Mouse (Mus musculus) limb, embryonic 11.5 days (tissue): ENCODE data around the gene Mgmt. TPM values are rescaled to one million over a fixed set of nuclear protein-coding genes. Genes with fewer than 3 reads are reported as not detected.

ENCODE experiments used
- ATAC-seq: fragments of 200-750 bp; cut with Nextera tagmentation; 2 replicates; pipeline ENCODE4 v1.8.0; 2017; ENCODE audit warnings: low read depth; ENCODE audit not compliant: insufficient number of reproducible peaks, low FRiP score, low TSS enrichment
- DNase-seq: peaks from one replicate; pipeline ENCODE4 v3.0.0-alpha.2; 2015; ENCODE audit warnings: low spot score
- H3K27ac ChIP-seq: fragments of 300-500 bp; sonication (generic); replicated peaks from 2 replicates; pipeline ENCODE4 v1.5.1; 2014; ENCODE audit warnings: low read depth, mild to moderate bottlenecking, low read length
- H3K27me3 ChIP-seq: fragments of 300-500 bp; sonication (generic); 2 replicates; pipeline ENCODE4 v1.6.1; 2014; ENCODE audit warnings: mild to moderate bottlenecking, low read length, mixed read lengths; ENCODE audit not compliant: control insufficient read depth, insufficient read depth
- H3K36me3 ChIP-seq: fragments of 300-500 bp; sonication (generic); 2 replicates; pipeline ENCODE4 v1.6.1; 2014; ENCODE audit warnings: mild to moderate bottlenecking, low read length, moderate library complexity, mixed read lengths; ENCODE audit not compliant: control insufficient read depth, insufficient read depth
- H3K4me1 ChIP-seq: fragments of 300-500 bp; sonication (generic); 2 replicates; pipeline ENCODE4 v1.6.1; 2014; ENCODE audit warnings: low read length, mixed read lengths; ENCODE audit not compliant: control insufficient read depth, insufficient read depth
- H3K4me2 ChIP-seq: fragments of 300-500 bp; sonication (generic); 2 replicates; pipeline ENCODE4 v1.6.1; 2014; ENCODE audit warnings: low read depth, mild to moderate bottlenecking, moderate library complexity; ENCODE audit not compliant: severe bottlenecking
- H3K4me3 ChIP-seq: fragments of 300-500 bp; sonication (generic); 2 replicates; pipeline ENCODE4 v1.5.1; 2014; ENCODE audit warnings: low read depth, low read length
- H3K9ac ChIP-seq: fragments of 300-500 bp; sonication (generic); 2 replicates; pipeline ENCODE4 v1.6.1; 2014; ENCODE audit warnings: mild to moderate bottlenecking, low read length
- H3K9me3 ChIP-seq: fragments of 300-500 bp; sonication (generic); 2 replicates; pipeline ENCODE4 v1.6.1; 2016; ENCODE audit warnings: low read length; ENCODE audit not compliant: control insufficient read depth
- WGBS: fragments of 180-500 bp; shearing (Covaris S2); extraction: QIAGEN DNeasy Blood & Tissue Kit; methylation state at CpG from one replicate; pipeline ENCODE4 v1.1.7; 2014; 5-methylcytosine and 5-hydroxymethylcytosine counted together
- polyA plus RNA-seq: library from polyadenylated mRNA; unstranded; fragments of >200 nt; fragmentation: Nextera tagmentation; extraction: Ambion mirVana; gene quantifications from 2 replicates; pipeline ENCODE4 v1.2.1, GENCODE M21; 2014

Gene Mgmt
- polyA plus RNA-seq, 1 experiment from 2014 or later: 5.0 TPM

DNA sequence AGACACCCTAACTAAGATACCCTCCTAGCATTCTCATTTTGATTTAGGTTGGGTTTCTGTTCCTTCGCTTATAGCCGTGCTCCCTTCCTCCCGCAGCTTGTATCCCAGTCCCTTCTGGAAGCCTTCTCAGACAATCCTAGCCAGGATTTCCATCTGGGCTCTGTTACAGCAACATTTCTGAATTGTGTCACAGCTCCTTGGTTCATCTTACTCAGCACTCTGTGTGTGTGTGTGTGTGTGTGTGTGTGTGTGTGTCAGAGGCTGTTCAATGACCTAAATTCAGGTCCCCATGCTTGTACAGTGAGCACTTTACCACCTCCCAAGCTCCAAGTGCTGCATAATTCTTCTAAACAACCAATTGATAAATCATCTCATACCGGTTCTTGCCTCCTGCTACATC lies 14.0 kb upstream of the Mgmt start:
- Histone ChIP-seq H3K4me2 (no peak overlapping the region), H3K9me3 (no peaks in the 10 kb centered on the region), H3K9ac (no peak overlapping the region), H3K27me3 (no peaks in the 10 kb centered on the region), H3K4me1 (no peaks in the 10 kb centered on the region), H3K4me3 (no peak overlapping the region), H3K27ac (no peak overlapping the region), H3K36me3 (no peaks in the 10 kb centered on the region)
- DNase-seq (peak; percentile 10), ATAC-seq (no peak)
- 92% methylated on average over 4 of the region's 4 CpGs for WGBS

DNA sequence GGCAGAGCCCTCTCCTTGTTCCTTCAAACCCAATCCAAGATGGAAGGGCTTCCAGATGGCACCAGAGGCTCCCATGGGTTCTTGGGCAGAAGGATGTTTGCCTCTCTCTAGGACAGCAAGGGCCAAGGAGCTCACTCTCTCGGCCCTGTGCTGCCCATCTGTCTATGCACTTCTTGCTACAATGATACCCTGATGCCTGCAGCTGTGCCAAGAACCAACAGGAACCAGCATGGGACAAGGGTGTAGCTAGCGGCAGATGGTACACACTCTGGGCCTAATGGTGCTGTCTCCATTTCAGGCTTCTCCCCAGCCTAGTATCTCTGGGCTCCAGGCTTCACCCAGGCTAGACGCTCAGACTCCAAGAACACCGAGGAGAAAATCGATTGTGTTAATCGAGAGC lies 6.3 kb upstream of the Mgmt start:
- ATAC-seq (no peak), DNase-seq (no peak)
- H3K4me2 ChIP-seq: no peak overlapping the region
- H3K4me1 ChIP-seq: no peaks in the 10 kb centered on the region
- 84% methylated on average over 6 of the region's 6 CpGs for WGBS
- no peaks in the 10 kb centered on the region for H3K27me3 ChIP-seq
- H3K36me3 ChIP-seq: no peaks in the 10 kb centered on the region
- no peaks in the 10 kb centered on the region for H3K9me3 ChIP-seq
- H3K9ac ChIP-seq: no peak overlapping the region
- H3K4me3 ChIP-seq: no peak overlapping the region
- H3K27ac ChIP-seq: no peak overlapping the region

DNA sequence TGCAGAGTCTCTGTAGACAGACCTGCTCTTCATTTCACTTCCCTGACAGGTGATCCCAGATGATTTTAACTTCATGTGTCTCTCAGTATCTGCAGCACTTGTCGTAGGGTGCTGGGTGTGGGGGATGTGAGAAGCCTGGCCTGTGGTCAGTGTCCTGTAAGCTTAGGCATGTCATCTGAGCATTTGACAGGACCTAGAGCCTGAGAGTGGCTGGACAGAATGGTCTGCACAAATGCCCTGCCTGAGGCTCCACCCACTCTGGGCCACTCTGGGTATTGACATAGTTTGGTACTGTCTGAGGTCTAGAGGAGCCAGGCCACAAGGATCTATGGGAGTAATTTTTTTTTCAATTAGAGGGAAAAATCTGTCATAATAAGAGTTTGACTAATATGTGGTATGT lies 942 bp downstream of the Mgmt start:
- Histone ChIP-seq H3K4me2 (no peak overlapping the region), H3K4me3 (no peak overlapping the region)
- WGBS: 100% methylated on average over 1 of the region's 1 CpGs

DNA sequence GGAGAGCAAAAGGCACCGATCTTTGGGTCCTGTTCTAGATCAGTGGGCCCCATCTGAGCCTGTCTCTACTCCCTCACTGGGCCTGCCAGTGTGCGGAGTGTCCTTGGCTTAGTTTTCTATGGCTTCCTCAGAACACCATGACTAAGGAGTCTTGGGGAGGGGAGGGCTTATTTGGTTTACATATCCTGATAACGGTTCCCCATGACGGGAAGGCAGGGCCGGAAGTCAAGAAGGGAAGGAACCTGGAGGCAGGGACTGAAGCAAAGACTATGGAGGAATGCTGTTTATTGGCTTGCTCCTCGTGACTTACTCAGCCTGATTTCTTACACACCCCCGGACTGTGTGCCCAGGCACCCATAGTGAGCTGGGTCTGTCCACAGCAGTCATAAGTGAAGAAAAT lies 1.4 kb downstream of the Mgmt start:
- 0 out of 2 replicates have a peak, but pooled peaks cover 7% of the 10 kb centered on the region for H3K4me1 ChIP-seq
- 93% methylated on average over 7 of the region's 7 CpGs for WGBS
- no peaks in the 10 kb centered on the region for H3K27me3 ChIP-seq
- H3K9ac ChIP-seq: no peak overlapping the region
- no peak overlapping the region for H3K4me2 ChIP-seq
- H3K9me3 ChIP-seq: no peaks in the 10 kb centered on the region
- H3K4me3 ChIP-seq: no peak overlapping the region
- no peak for DNase-seq
- ATAC-seq: no peak
- no peaks in the 10 kb centered on the region for H3K36me3 ChIP-seq
- H3K27ac ChIP-seq: no peak overlapping the region

More for the DNA sequence above, 942 bp downstream of the Mgmt start:
- H3K9ac ChIP-seq: no peak overlapping the region
- 0 out of 2 replicates have a peak, but pooled peaks cover 7% of the 10 kb centered on the region for H3K4me1 ChIP-seq
- ATAC-seq (no peak; the same call in 1 of the 2 replicates), DNase-seq (no peak)
- H3K27me3 ChIP-seq: no peaks in the 10 kb centered on the region
- no peaks in the 10 kb centered on the region for H3K9me3 ChIP-seq
- H3K27ac ChIP-seq: no peak overlapping the region
- H3K36me3 ChIP-seq: no peaks in the 10 kb centered on the region

DNA sequence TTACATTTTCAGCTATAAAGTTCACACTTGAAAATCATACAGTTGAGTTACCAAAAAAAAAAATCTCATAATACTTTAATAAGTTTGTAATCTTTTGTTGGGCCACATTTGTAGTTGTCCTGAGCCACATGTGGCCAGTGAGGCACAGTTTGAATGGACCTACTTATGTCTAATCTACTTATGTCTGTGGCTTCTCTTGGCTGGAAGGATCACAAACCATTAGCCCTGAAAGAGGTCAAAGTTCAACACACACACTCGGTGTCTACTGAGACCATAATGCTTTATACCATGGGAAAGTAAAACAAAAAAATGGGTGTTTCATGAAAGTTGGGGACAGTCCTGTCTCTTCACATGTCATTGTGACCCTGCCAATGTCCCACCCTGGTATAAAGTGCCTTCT lies 3.1 kb downstream of the Mgmt start:
- 37% methylated on average over 1 of the region's 1 CpGs for WGBS
- no peaks in the 10 kb centered on the region for H3K36me3 ChIP-seq
- DNase-seq (no peak), ATAC-seq (no peak)
- no peak overlapping the region for H3K4me3 ChIP-seq
- H3K4me2 ChIP-seq: no peak overlapping the region
- no peak overlapping the region for H3K9ac ChIP-seq
- H3K27me3 ChIP-seq: no peaks in the 10 kb centered on the region
- no peaks in the 10 kb centered on the region for H3K9me3 ChIP-seq
- no peak overlapping the region for H3K27ac ChIP-seq
- H3K4me1 ChIP-seq: 0 out of 2 replicates have a peak, but pooled peaks cover 7% of the 10 kb centered on the region

DNA sequence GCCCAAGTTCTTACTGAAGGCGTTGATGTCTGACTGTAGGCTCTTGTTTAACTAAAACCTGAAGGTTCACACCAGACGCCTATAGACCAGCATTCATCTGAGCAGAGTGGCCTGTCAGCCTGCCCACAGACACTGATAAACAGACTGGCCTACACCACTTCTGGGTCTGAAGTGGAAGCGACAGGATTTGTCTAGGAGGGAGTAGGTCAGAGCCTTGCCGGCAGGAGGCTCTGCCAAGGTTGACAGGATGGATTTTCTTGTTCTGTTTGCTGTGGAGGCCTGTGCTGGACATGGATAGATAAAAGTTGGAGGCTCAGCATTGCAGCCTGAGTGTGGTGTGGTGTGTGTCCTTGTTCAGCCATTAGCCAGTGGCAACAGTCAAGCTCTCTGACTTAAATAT lies 3.6 kb downstream of the Mgmt start:
- ATAC-seq: no peak
- Histone ChIP-seq H3K4me1 (0 out of 2 replicates have a peak, but pooled peaks cover 7% of the 10 kb centered on the region), H3K36me3 (no peaks in the 10 kb centered on the region), H3K27ac (no peak overlapping the region), H3K9ac (no peak overlapping the region), H3K4me3 (no peak overlapping the region), H3K4me2 (no peak overlapping the region), H3K9me3 (no peaks in the 10 kb centered on the region), H3K27me3 (no peaks in the 10 kb centered on the region)
- 72% methylated on average over 4 of the region's 4 CpGs for WGBS
- DNase-seq: no peak

DNA sequence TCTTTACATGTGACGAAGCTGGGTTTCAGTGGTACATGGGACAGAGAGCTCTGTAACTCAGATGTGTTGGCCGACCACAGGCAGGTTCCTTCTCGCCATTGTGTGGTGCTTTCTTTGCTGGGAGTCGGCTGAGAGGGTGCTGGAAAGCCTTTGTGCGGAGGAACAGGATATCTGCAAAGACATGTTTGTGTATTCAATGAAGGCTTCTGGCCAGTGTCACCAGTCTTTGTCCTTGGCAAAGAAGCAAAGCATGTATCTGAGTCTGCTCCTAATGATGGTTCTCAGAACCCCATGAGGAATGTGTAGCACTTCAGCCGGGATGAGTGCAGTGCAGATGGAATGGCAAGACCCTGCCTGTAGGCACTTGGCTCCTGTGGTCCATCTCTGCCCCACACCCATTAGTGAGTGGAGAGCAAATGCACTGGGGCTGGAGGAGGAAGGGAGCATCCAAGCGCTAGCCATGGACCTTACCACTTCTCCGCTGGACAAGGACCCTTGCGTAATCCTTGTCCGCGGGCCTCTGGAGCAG lies 14.3 kb downstream of the Mgmt start:
- Histone ChIP-seq H3K27me3 (no peaks in the 10 kb centered on the region), H3K9ac (no peak overlapping the region), H3K4me1 (peaks cover 6% of the 10 kb centered on the region; the same call in 1 of the 2 replicates), H3K36me3 (no peaks in the 10 kb centered on the region), H3K4me2 (no peak overlapping the region), H3K9me3 (no peaks in the 10 kb centered on the region), H3K4me3 (no peak overlapping the region), H3K27ac (no peak overlapping the region)
- no peak for ATAC-seq
- WGBS: 98% methylated on average over 11 of the region's 11 CpGs
- DNase-seq: no peak

DNA sequence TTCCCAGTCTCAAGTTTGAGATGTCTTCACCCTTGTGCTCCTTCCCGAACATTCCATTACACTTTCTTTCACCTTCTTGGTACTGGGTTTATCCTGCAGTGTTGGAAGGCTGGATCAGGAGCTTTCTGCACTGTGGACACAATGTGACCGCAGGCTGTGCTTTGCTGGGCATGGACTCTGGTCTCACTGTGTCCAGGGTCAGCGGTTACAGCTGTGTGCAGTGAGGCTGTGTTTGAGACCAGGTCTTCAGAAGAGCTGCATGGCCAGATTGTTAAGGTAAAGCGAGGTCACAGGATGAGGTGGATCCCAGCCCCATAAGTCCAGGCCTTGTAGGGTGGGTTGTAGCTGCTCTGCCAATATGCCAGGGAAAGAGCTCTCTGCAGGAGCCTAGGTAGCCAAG lies 18.5 kb downstream of the Mgmt start:
- Histone ChIP-seq H3K27me3 (no peaks in the 10 kb centered on the region), H3K9me3 (no peaks in the 10 kb centered on the region), H3K27ac (no peak overlapping the region), H3K36me3 (no peaks in the 10 kb centered on the region), H3K9ac (no peak overlapping the region), H3K4me2 (no peak overlapping the region), H3K4me3 (no peak overlapping the region), H3K4me1 (peaks cover 7% of the 10 kb centered on the region; the same call in 1 of the 2 replicates)
- no peak for DNase-seq
- ATAC-seq: no peak
- WGBS: 89% methylated on average over 4 of the region's 4 CpGs

DNA sequence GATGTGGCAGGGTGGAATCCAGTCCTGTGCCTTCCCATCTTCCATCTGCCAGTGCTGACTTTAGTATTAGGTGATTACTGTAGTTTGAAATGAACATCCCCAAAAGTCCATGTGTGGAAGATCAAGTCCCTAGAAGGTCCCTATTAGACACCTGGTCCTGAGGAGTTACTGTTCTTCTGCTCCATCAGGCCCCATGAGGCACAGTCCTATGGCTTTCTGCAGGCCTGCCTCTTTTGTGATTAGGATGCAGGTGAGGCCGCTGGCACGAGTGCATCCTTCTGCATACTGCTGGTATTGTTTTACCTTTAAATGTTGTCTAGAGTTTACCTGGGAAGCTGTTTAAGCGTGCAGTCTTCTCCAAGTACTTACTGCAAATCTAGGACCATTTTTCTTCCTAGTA lies 21.6 kb downstream of the Mgmt start:
- no peak overlapping the region for H3K4me2 ChIP-seq
- DNase-seq (no peak), ATAC-seq (no peak)
- no peak overlapping the region for H3K4me3 ChIP-seq
- no peak overlapping the region for H3K9ac ChIP-seq
- whole genome bisulfite sequencing: 91% methylated on average over 3 of the region's 3 CpGs
- H3K36me3 ChIP-seq: no peaks in the 10 kb centered on the region
- no peak overlapping the region for H3K27ac ChIP-seq
- H3K4me1 ChIP-seq: peaks cover 7% of the 10 kb centered on the region; the same call in 1 of the 2 replicates
- H3K9me3 ChIP-seq: no peaks in the 10 kb centered on the region
- no peaks in the 10 kb centered on the region for H3K27me3 ChIP-seq
